Mouse (Mus musculus) spleen, embryonic (tissue): ENCODE results near the gene Ranbp10.

ENCODE experiments used
- CTCF ChIA-PET: fragments of 350-600 bp; sonication (Branson Sonifier 250); formaldehyde crosslinking; loops from one replicate; lab custom pipeline; 2022; lab: Charles Lee

The Ranbp10 gene

GRCm38 (mm10) chr8:105826861-105827848, at the start of gene Ranbp10, which contains the start of gene Tsnaxip1:
Gene Ranbp10 (minus strand): TSS chr8:105827350.
Gene Tsnaxip1 (plus strand): TSS chr8:105827731.
- CTCF ChIA-PET: no interaction called here

GRCm38 (mm10) chr8:105874301-105874700, 47.2 kb upstream of the Ranbp10 start:
- CTCF ChIA-PET: no interaction called here

GRCm38 (mm10) chr8:105866364-105867029, 39.3 kb upstream of the Ranbp10 start:
- CTCF ChIA-PET: no interaction called here

GRCm38 (mm10) chr8:105861951-105862350, 34.8 kb upstream of the Ranbp10 start:
- CTCF ChIA-PET: no interaction called here

- CTCF ChIA-PET: interaction anchor here (1.3 kb wide), 1 partner anchor 26 kb away, joined by 6 read pairs; no protein-coding TSS in a partner anchor
Measured at GRCm38 (mm10) chr8:105860143-105860981, 33.2 kb upstream of the Ranbp10 start, which contains the start of gene Nutf2. Gene Nutf2 (plus strand): TSS chr8:105860580.

GRCm38 (mm10) chr8:105859314-105859713, 32.2 kb upstream of the Ranbp10 start:
- CTCF ChIA-PET: no interaction called here

- CTCF ChIA-PET: no interaction called here
Measured at GRCm38 (mm10) chr8:105858495-105858894, 31.3 kb upstream of the Ranbp10 start.

- CTCF ChIA-PET: no interaction called here
Measured at GRCm38 (mm10) chr8:105856168-105856835, 29.2 kb upstream of the Ranbp10 start.

GRCm38 (mm10) chr8:105855248-105856167, 28.4 kb upstream of the Ranbp10 start:
- CTCF ChIA-PET: no interaction called here

GRCm38 (mm10) chr8:105854715-105855216, 27.6 kb upstream of the Ranbp10 start, which contains the start of gene Thap11:
Gene Thap11 (plus strand): TSS chr8:105855132.
- CTCF ChIA-PET: interaction anchor here (0.6 to 0.7 kb wide), 4 partner anchors 19 to 223 kb away, joined by 3 to 16 read pairs (median 6); no protein-coding TSS in a partner anchor

GRCm38 (mm10) chr8:105854303-105854702, 27.2 kb upstream of the Ranbp10 start:
- CTCF ChIA-PET: interaction anchor here (0.6 to 0.7 kb wide), 4 partner anchors 19 to 223 kb away, joined by 3 to 16 read pairs (median 6); no protein-coding TSS in a partner anchor

GRCm38 (mm10) chr8:105853178-105853577, 26.0 kb upstream of the Ranbp10 start, which contains the start of gene Cenpt:
Gene Cenpt (minus strand): TSS chr8:105853278.
- CTCF ChIA-PET: no interaction called here

GRCm38 (mm10) chr8:105852146-105852729, 25.1 kb upstream of the Ranbp10 start:
- CTCF ChIA-PET: no interaction called here

- CTCF ChIA-PET: no interaction called here
Measured at GRCm38 (mm10) chr8:105851651-105852143, 24.5 kb upstream of the Ranbp10 start.

- CTCF ChIA-PET: interaction anchor here (0.6 to 0.7 kb wide), 3 partner anchors 88 to 270 kb away, joined by 7 to 14 read pairs (median 10); no protein-coding TSS in a partner anchor
Measured at GRCm38 (mm10) chr8:105850611-105851010, 23.5 kb upstream of the Ranbp10 start.

- CTCF ChIA-PET: interaction anchor here (0.6 kb wide), 3 partner anchors 89 to 270 kb away, joined by 5 to 10 read pairs (median 7); no protein-coding TSS in a partner anchor
Measured at GRCm38 (mm10) chr8:105850014-105850413, 22.9 kb upstream of the Ranbp10 start.

- CTCF ChIA-PET: no interaction called here
Measured at GRCm38 (mm10) chr8:105846678-105847077, 19.5 kb upstream of the Ranbp10 start.

GRCm38 (mm10) chr8:105839209-105839608, 12.1 kb upstream of the Ranbp10 start:
- CTCF ChIA-PET: no interaction called here
